Mouse (Mus musculus) heart, adult 9 months (tissue): ENCODE measurements around the gene Prkaca.
A peak's percentile ranks its signal among the peaks of the same experiment; 100 is the strongest.

Experiments used
- DNase-seq, 2 experiments: peaks; one replicate each; pipeline ENCODE4 v3.0.0; 2022; ENCODE audit warnings: low spot score in 2 of 2

Prkaca gene

GRCm38 (mm10) chr8:84038015-84038414 is 65.2 kb downstream of the Prkaca start:
- DNase-seq, result peak; percentile 49 to 72

GRCm38 (mm10) chr8:84039050-84039449 is 66.3 kb downstream of the Prkaca start:
- DNase-seq, result peak; percentile 46 to 76

- peak; percentile 66 to 73 for DNase-seq
Measured at GRCm38 (mm10) chr8:84042066-84042947, 69.5 kb downstream of the Prkaca start, which contains the start of gene Il27ra. Gene Il27ra, minus strand, starts transcription at chr8:84042589.

- DNase-seq, result peak; percentile 42 to 54
Measured at GRCm38 (mm10) chr8:84042948-84043342, 70.2 kb downstream of the Prkaca start.

GRCm38 (mm10) chr8:84044103-84044502 is 71.3 kb downstream of the Prkaca start:
- no peak for DNase-seq

- DNase-seq, result no peak
Measured at GRCm38 (mm10) chr8:84044900-84045299, 72.1 kb downstream of the Prkaca start, which contains the start of gene Rln3. Gene Rln3, minus strand, starts transcription at chr8:84045000.
